Mouse (Mus musculus) Patski (cell line): ENCODE measurements around the gene Ttc5. TPM values are rescaled to one million over a fixed set of nuclear protein-coding genes. Genes with fewer than 3 reads are reported as not detected.

Source experiments
- ATAC-seq: fragments of 100-300 bp; one replicate; pipeline ENCODE4 v1.8.0; 2021
- CTCF ChIA-PET: fragments of 350-600 bp; sonication (Branson Sonifier 250); formaldehyde crosslinking; loops from one replicate; lab custom pipeline; 2022; ENCODE audit warnings: inconsistent platforms; lab: Charles Lee
- POLR2A ChIA-PET: fragments of 350-600 bp; sonication (Branson Sonifier 250); formaldehyde crosslinking; loops from one replicate; lab custom pipeline; 2022; ENCODE audit warnings: antibody characterized with exemption, inconsistent platforms; lab: Charles Lee
- DNase-seq: peaks from one replicate; pipeline ENCODE4 v3.0.0-alpha.2; 2011; ENCODE audit warnings: low read depth, low spot score
- H3K27me3 ChIP-seq: fragments of 371-371 bp; one replicate; pipeline ENCODE4 v1.5.1; 2021
- CTCF ChIP-seq: fragments of 100-300 bp; IDR thresholded peaks from one replicate; pipeline ENCODE4 v1.5.1; 2021
- in situ Hi-C: fragments of 300-500 bp; cut with MboI; formaldehyde crosslinking; loops from 3 replicates; pipeline ENCODE4 v1.11.1; 2018; ENCODE audit warnings: low pct_unique_long_range_greater_than_20kb, mixed read lengths
- polyA plus RNA-seq: library from polyadenylated mRNA; unstranded; gene quantifications from one replicate; pipeline ENCODE4 v1.2.3, GENCODE M21; 2021

Gene Ttc5
- polyA plus RNA-seq, 1 experiment from 2014 or later = 62.0 TPM

GRCm38 (mm10) chr14:50802843-50803562 is 17.7 kb upstream of the Ttc5 start:
- H3K27me3 ChIP-seq = no peaks in the 10 kb centered on the region
- POLR2A ChIA-PET = no interaction called here
- in situ Hi-C loops = loop anchor here (5.0 kb wide), 2 partner anchors 129 to 259 kb away; partner anchors contain the start of genes Pip4p1 and Pnp
- CTCF ChIA-PET = interaction anchor here (1.0 to 7.4 kb wide), 2 partner anchors 11 to 261 kb away, joined by 3 to 37 read pairs; no protein-coding TSS in a partner anchor
- peak; percentile 62 for TF ChIP-seq CTCF
- DNase-seq = no peak
- no peak for ATAC-seq

GRCm38 (mm10) chr14:50802441-50802840 is 17.1 kb upstream of the Ttc5 start:
- CTCF ChIA-PET = interaction anchor here (7.4 kb wide), 1 partner anchor 262 kb away, joined by 37 read pairs; no protein-coding TSS in a partner anchor

GRCm38 (mm10) chr14:50799502-50800259 is 14.4 kb upstream of the Ttc5 start:
- DNase-seq (no peak), ATAC-seq (peak; percentile 45)
- ChIA-PET POLR2A (interaction anchor here (0.5 kb wide), 1 partner anchor 58 kb away, joined by 3 read pairs; no protein-coding TSS in a partner anchor), CTCF (interaction anchor here (1.1 to 4.9 kb wide), 5 partner anchors 12 to 296 kb away, joined by 3 to 22 read pairs (median 9); partner anchors contain the start of gene Ttc5)
- in situ Hi-C loops = loop anchor here (5.0 to 25.0 kb wide), 3 partner anchors 133 to 962 kb away; partner anchors contain the start of genes Pip4p1 and Pnp
- peak; percentile 52 for TF ChIP-seq CTCF
- peaks cover 6% of the 10 kb centered on the region for H3K27me3 ChIP-seq

More at GRCm38 (mm10) chr14:50802441-50802840, 17.1 kb upstream of the Ttc5 start:
- in situ Hi-C loops = loop anchor here (5.0 kb wide), 2 partner anchors 130 to 260 kb away; partner anchors contain the start of genes Pip4p1 and Pnp
- H3K27me3 ChIP-seq = peaks cover under 1% of the 10 kb centered on the region
- ATAC-seq (no peak), DNase-seq (no peak)
- POLR2A ChIA-PET = no interaction called here
- TF ChIP-seq CTCF = no peak

GRCm38 (mm10) chr14:50798512-50798911 is 13.2 kb upstream of the Ttc5 start:
- H3K27me3 ChIP-seq = peaks cover 6% of the 10 kb centered on the region
- peak; percentile 31 for ATAC-seq

GRCm38 (mm10) chr14:50796464-50796863 is 11.1 kb upstream of the Ttc5 start:
- ATAC-seq (no peak), DNase-seq (no peak)
- in situ Hi-C loops = loop anchor here (25.0 kb wide), 1 partner anchor 959 kb away; no protein-coding TSS in a partner anchor
- ChIA-PET POLR2A (no interaction called here), CTCF (interaction anchor here (1.1 to 4.9 kb wide), 3 partner anchors 9 to 268 kb away, joined by 5 to 22 read pairs (median 6); partner anchors contain the start of gene Ttc5)
- H3K27me3 ChIP-seq = peaks cover 14% of the 10 kb centered on the region
- no peak for TF ChIP-seq CTCF

More at GRCm38 (mm10) chr14:50798512-50798911, 13.2 kb upstream of the Ttc5 start:
- no peak for DNase-seq
- ChIA-PET POLR2A (no interaction called here), CTCF (interaction anchor here (3.0 to 4.9 kb wide), 2 partner anchors 11 to 13 kb away, joined by 9 to 22 read pairs; partner anchors contain the start of gene Ttc5)
- peak; percentile 56 for TF ChIP-seq CTCF
- in situ Hi-C loops = loop anchor here (25.0 kb wide), 1 partner anchor 961 kb away; no protein-coding TSS in a partner anchor

GRCm38 (mm10) chr14:50795965-50796364 is 10.6 kb upstream of the Ttc5 start:
- peaks cover 14% of the 10 kb centered on the region for H3K27me3 ChIP-seq
- no peak for TF ChIP-seq CTCF
- DNase-seq = no peak
- no peak for ATAC-seq
- in situ Hi-C loops = loop anchor here (25.0 kb wide), 1 partner anchor 959 kb away; no protein-coding TSS in a partner anchor
- CTCF ChIA-PET = interaction anchor here (1.1 to 4.9 kb wide), 3 partner anchors 8 to 268 kb away, joined by 5 to 22 read pairs (median 6); partner anchors contain the start of gene Ttc5
- POLR2A ChIA-PET = no interaction called here

GRCm38 (mm10) chr14:50795261-50795935 is 10.1 kb upstream of the Ttc5 start:
- in situ Hi-C loops = loop anchor here (25.0 kb wide), 1 partner anchor 958 kb away; no protein-coding TSS in a partner anchor
- TF ChIP-seq CTCF = no peak
- ATAC-seq (no peak), DNase-seq (no peak)
- H3K27me3 ChIP-seq = peaks cover 14% of the 10 kb centered on the region
- ChIA-PET POLR2A (no interaction called here), CTCF (interaction anchor here (1.9 kb wide), 1 partner anchor 269 kb away, joined by 6 read pairs; no protein-coding TSS in a partner anchor)

- TF ChIP-seq CTCF = peak; percentile 40
- ATAC-seq (no peak), DNase-seq (no peak)
- in situ Hi-C loops = loop anchor here (25.0 kb wide), 1 partner anchor 951 kb away; no protein-coding TSS in a partner anchor
- peaks cover 12% of the 10 kb centered on the region for H3K27me3 ChIP-seq
- CTCF ChIA-PET = interaction anchor here (0.6 to 2.3 kb wide), 4 partner anchors 10 to 278 kb away, joined by 3 to 22 read pairs (median 4); no protein-coding TSS in a partner anchor
- POLR2A ChIA-PET = no interaction called here
These were observed 2.8 kb upstream of the Ttc5 start for GRCm38 (mm10) chr14:50788157-50788556.
